Mouse (Mus musculus): ENCODE results near the gene Phf23. TPM values are rescaled to one million over a fixed set of nuclear protein-coding genes. Genes with fewer than 3 reads are reported as not detected.
"Not testable (repeated sequence)": the region's sequence is repeated elsewhere in the genome, so short reads cannot be mapped to it uniquely, and the experiment has no call there.

The Phf23 gene
- 93.7 and 98.1 TPM in 2 replicates for polyA plus RNA-seq (2016; fragmentation: Nextera tagmentation; extraction: Ambion mirVana)

- under 1% methylated on average over 36 of the region's 36 CpGs for WGBS
- peak; percentile 99 for DNase-seq (ENCODE audit: low spot score)
- Histone ChIP-seq H3K9me3 (no peaks in the 10 kb centered on the region), H3K36me3 (peaks cover 47% of the 10 kb centered on the region), H3K27ac (peak within 1 kb of the TSS; percentile 98), H3K4me1 (replicated peaks) (peaks cover 54% of the 10 kb centered on the region), H3K27me3 (ENCODE audit: insufficient read depth, poor library complexity, severe bottlenecking) (no peaks in the 10 kb centered on the region), H3K4me3 (peak within 1 kb of the TSS; percentile 99)
Observed at GRCm38 (mm10) chr11:69995391-69995960, at the start of gene Phf23. Gene Phf23 (plus strand): TSS chr11:69995777.

GRCm38 (mm10) chr11:69945997-69946891, 49.3 kb upstream of the Phf23 start:
- no peak for DNase-seq (ENCODE audit: low spot score)
- 93% methylated on average over 18 of the region's 18 CpGs for WGBS
- Histone ChIP-seq H3K9me3 (no peaks in the 10 kb centered on the region), H3K36me3 (peaks cover 45% of the 10 kb centered on the region), H3K4me3 (peak overlapping the region; percentile 60; the same call in 1 of the 2 replicates), H3K27ac (peak overlapping the region; percentile 29; the same call in 1 of the 2 replicates), H3K4me1 (replicated peaks) (peaks cover 31% of the 10 kb centered on the region), H3K27me3 (ENCODE audit: insufficient read depth, poor library complexity, severe bottlenecking) (peaks cover 16% of the 10 kb centered on the region)

GRCm38 (mm10) chr11:69947337-69948065, 48.1 kb upstream of the Phf23 start:
- DNase-seq (ENCODE audit: low spot score), result peak; percentile 47
- H3K9me3 ChIP-seq, result no peaks in the 10 kb centered on the region
- peaks cover 19% of the 10 kb centered on the region for H3K27me3 ChIP-seq (ENCODE audit: insufficient read depth, poor library complexity, severe bottlenecking)
- peak overlapping the region; percentile 95 for H3K27ac ChIP-seq
- peaks cover 31% of the 10 kb centered on the region for H3K4me1 ChIP-seq (replicated peaks)
- peak overlapping the region; percentile 60 for H3K4me3 ChIP-seq
- H3K36me3 ChIP-seq, result peaks cover 38% of the 10 kb centered on the region
- WGBS, result 3% methylated on average over 29 of the region's 29 CpGs

GRCm38 (mm10) chr11:69948066-69948762, 47.4 kb upstream of the Phf23 start, which contains the start of gene Slc2a4:
Gene Slc2a4 (minus strand): TSS chr11:69948188.
- WGBS, result under 1% methylated on average over 34 of the region's 34 CpGs
- H3K36me3 ChIP-seq, result peaks cover 31% of the 10 kb centered on the region
- DNase-seq (ENCODE audit: low spot score), result peak; percentile 97
- peaks cover 14% of the 10 kb centered on the region for H3K27me3 ChIP-seq (ENCODE audit: insufficient read depth, poor library complexity, severe bottlenecking)
- peak within 1 kb of the TSS; percentile 95 for H3K27ac ChIP-seq
- no peaks in the 10 kb centered on the region for H3K9me3 ChIP-seq
- H3K4me3 ChIP-seq, result peak within 1 kb of the TSS; percentile 60
- peaks cover 31% of the 10 kb centered on the region for H3K4me1 ChIP-seq (replicated peaks)

- peak; percentile 91 for DNase-seq (ENCODE audit: low spot score)
- under 1% methylated on average over 14 of the region's 14 CpGs for WGBS
- Histone ChIP-seq H3K36me3 (peaks cover 26% of the 10 kb centered on the region), H3K4me3 (peak overlapping the region; percentile 60), H3K27ac (peak overlapping the region; percentile 95), H3K4me1 (replicated peaks) (peaks cover 31% of the 10 kb centered on the region), H3K27me3 (ENCODE audit: insufficient read depth, poor library complexity, severe bottlenecking) (peaks cover 14% of the 10 kb centered on the region), H3K9me3 (no peaks in the 10 kb centered on the region)
Observed at GRCm38 (mm10) chr11:69948763-69949150, 46.8 kb upstream of the Phf23 start.

GRCm38 (mm10) chr11:69950807-69951459, 44.6 kb upstream of the Phf23 start:
- DNase-seq (ENCODE audit: low spot score), result peak; percentile 24
- Histone ChIP-seq H3K27ac (no peak overlapping the region), H3K4me1 (replicated peaks) (peaks cover 29% of the 10 kb centered on the region), H3K36me3 (peaks cover 5% of the 10 kb centered on the region), H3K27me3 (ENCODE audit: insufficient read depth, poor library complexity, severe bottlenecking) (peaks cover 10% of the 10 kb centered on the region), H3K9me3 (no peaks in the 10 kb centered on the region), H3K4me3 (no peak overlapping the region)
- 44% methylated on average over 4 of the region's 4 CpGs for WGBS

- no peaks in the 10 kb centered on the region for H3K9me3 ChIP-seq
- peaks cover 18% of the 10 kb centered on the region for H3K4me1 ChIP-seq (replicated peaks)
- no peaks in the 10 kb centered on the region for H3K36me3 ChIP-seq
- H3K27me3 ChIP-seq (ENCODE audit: insufficient read depth, poor library complexity, severe bottlenecking), result peaks cover 10% of the 10 kb centered on the region
- 37% methylated on average over 1 of the region's 1 CpGs for WGBS
- H3K4me3 ChIP-seq, result no peak overlapping the region
- no peak overlapping the region for H3K27ac ChIP-seq
- no peak for DNase-seq (ENCODE audit: low spot score)
Observed at GRCm38 (mm10) chr11:69952274-69952673, 43.3 kb upstream of the Phf23 start.

- Histone ChIP-seq H3K4me3 (no peak overlapping the region), H3K27ac (no peak overlapping the region), H3K9me3 (no peaks in the 10 kb centered on the region), H3K27me3 (ENCODE audit: insufficient read depth, poor library complexity, severe bottlenecking) (peaks cover 10% of the 10 kb centered on the region), H3K36me3 (no peaks in the 10 kb centered on the region), H3K4me1 (replicated peaks) (peaks cover 7% of the 10 kb centered on the region)
- no peak for DNase-seq (ENCODE audit: low spot score)
- WGBS, result 68% methylated on average over 11 of the region's 11 CpGs
Observed at GRCm38 (mm10) chr11:69953267-69953915, 42.2 kb upstream of the Phf23 start.

- not testable (repeated sequence) for H3K27ac ChIP-seq; H3K9me3 ChIP-seq; H3K4me1 ChIP-seq (replicated peaks); DNase-seq (ENCODE audit: low spot score); H3K4me3 ChIP-seq; H3K36me3 ChIP-seq
- H3K27me3 ChIP-seq (ENCODE audit: insufficient read depth, poor library complexity, severe bottlenecking), result peaks cover 18% of the 10 kb centered on the region
- 81% methylated on average over 4 of the region's 4 CpGs for WGBS
Observed at GRCm38 (mm10) chr11:69955618-69956017, 40.0 kb upstream of the Phf23 start.

GRCm38 (mm10) chr11:69956218-69956617, 39.4 kb upstream of the Phf23 start:
- no peak for DNase-seq (ENCODE audit: low spot score)
- WGBS, result 65% methylated on average over 1 of the region's 1 CpGs

GRCm38 (mm10) chr11:69960616-69961015, 35.0 kb upstream of the Phf23 start:
- Histone ChIP-seq H3K36me3 (no peaks in the 10 kb centered on the region), H3K4me1 (replicated peaks) (peaks cover 5% of the 10 kb centered on the region), H3K9me3 (no peaks in the 10 kb centered on the region), H3K4me3 (no peak overlapping the region), H3K27me3 (ENCODE audit: insufficient read depth, poor library complexity, severe bottlenecking) (peaks cover 57% of the 10 kb centered on the region), H3K27ac (no peak overlapping the region)
- 27% methylated on average over 5 of the region's 5 CpGs for WGBS
- DNase-seq (ENCODE audit: low spot score), result no peak

More at GRCm38 (mm10) chr11:69956218-69956617, 39.4 kb upstream of the Phf23 start:
- no peaks in the 10 kb centered on the region for H3K36me3 ChIP-seq
- no peaks in the 10 kb centered on the region for H3K9me3 ChIP-seq
- H3K27ac ChIP-seq, result no peak overlapping the region
- H3K4me1 ChIP-seq (replicated peaks), result no peaks in the 10 kb centered on the region
- H3K4me3 ChIP-seq, result no peak overlapping the region
- peaks cover 16% of the 10 kb centered on the region; the same call in 1 of the 2 replicates for H3K27me3 ChIP-seq (ENCODE audit: insufficient read depth, poor library complexity, severe bottlenecking)
